Mouse (Mus musculus) spleen, adult 2 months (tissue): ENCODE data around the gene Vdac2. TPM values are rescaled to one million over a fixed set of nuclear protein-coding genes. Genes with fewer than 3 reads are reported as not detected.

ENCODE experiments used
- DNase-seq, 2 experiments: peaks; one replicate each; pipeline versions ENCODE4 v3.0.0 to v3.0.0-alpha.2; 2012 to 2021; ENCODE audit warnings: low spot score in 2 of 2, low read depth in 1 of 2
- H3K27ac ChIP-seq: fragments of 200-500 bp; 2 replicates; pipeline ENCODE4 v1.5.1; 2012; ENCODE audit warnings: low read length, inconsistent platforms; ENCODE audit not compliant: insufficient read depth
- H3K27me3 ChIP-seq: fragments of 200-500 bp; 2 replicates; pipeline ENCODE4 v1.6.1; 2012; ENCODE audit warnings: mild to moderate bottlenecking, moderate library complexity, low read length, inconsistent platforms; ENCODE audit not compliant: control insufficient read depth, insufficient read depth
- H3K36me3 ChIP-seq: fragments of 200-500 bp; 2 replicates; pipeline ENCODE4 v1.6.1; 2012; ENCODE audit warnings: mild to moderate bottlenecking, low read length, inconsistent platforms; ENCODE audit not compliant: control insufficient read depth, insufficient read depth
- H3K4me1 ChIP-seq: fragments of 200-500 bp; 2 replicates; pipeline ENCODE4 v1.6.1; 2011; ENCODE audit warnings: inconsistent platforms; ENCODE audit not compliant: control insufficient read depth, insufficient read depth, insufficient read length
- H3K4me3 ChIP-seq: fragments of 200-500 bp; 2 replicates; pipeline ENCODE4 v1.5.1; 2011; ENCODE audit warnings: mild to moderate bottlenecking, inconsistent platforms; ENCODE audit not compliant: insufficient read depth, insufficient read length; ENCODE audit errors: extremely low read depth
- CTCF ChIP-seq: fragments of 200-500 bp; IDR thresholded peaks from 2 replicates; pipeline ENCODE4 v1.5.1; 2011; ENCODE audit warnings: mild to moderate bottlenecking, inconsistent platforms; ENCODE audit not compliant: insufficient read depth, insufficient read length, insufficient replicate concordance; ENCODE audit errors: extremely low read depth
- POLR2A ChIP-seq: fragments of 200-500 bp; IDR thresholded peaks from 2 replicates; pipeline ENCODE4 v1.6.1; 2011; ENCODE audit warnings: low read depth, low read length, inconsistent platforms
- WGBS: fragments of 180-500 bp; shearing (Covaris S2); methylation state at CpG from one replicate; pipeline ENCODE4 v1.1.7; 2018; 5-methylcytosine and 5-hydroxymethylcytosine counted together
- polyA plus RNA-seq: library from polyadenylated mRNA; depleted of rRNA; stranded (reverse); fragments of >200 nt; gene quantifications from 2 replicates; pipeline ENCODE4 v1.2.3, GENCODE M21; 2012

Gene Vdac2
- polyA plus RNA-seq, 1 experiment = 59.8 TPM

DNA sequence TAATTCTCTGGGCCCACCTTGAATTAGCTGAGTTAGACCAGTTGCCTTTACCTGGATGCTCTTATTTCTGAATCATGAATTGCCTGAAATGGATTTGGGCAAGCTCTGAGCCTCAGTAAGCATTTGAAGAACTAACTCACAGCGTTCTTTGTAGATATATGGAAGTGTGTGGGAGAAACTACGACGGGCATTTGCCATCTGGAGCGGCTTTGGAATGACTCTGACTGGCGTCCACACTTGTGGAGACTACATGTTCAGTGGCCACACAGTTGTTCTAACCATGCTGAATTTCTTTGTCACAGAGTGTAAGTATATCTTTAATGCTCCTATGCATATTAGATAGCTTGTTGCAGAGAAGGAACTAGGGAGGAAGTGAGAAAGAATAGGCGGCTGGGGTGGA is 32.8 kb upstream of the Vdac2 start:
- H3K27ac ChIP-seq = no peak overlapping the region
- no peaks in the 10 kb centered on the region for H3K27me3 ChIP-seq
- 89% methylated on average over 6 of the region's 6 CpGs for WGBS
- peaks cover 11% of the 10 kb centered on the region for H3K36me3 ChIP-seq
- TF ChIP-seq CTCF (no peak), POLR2A (no peak)
- DNase-seq = no peak
- no peak overlapping the region for H3K4me3 ChIP-seq
- no peaks in the 10 kb centered on the region; the same call in 1 of the 2 replicates for H3K4me1 ChIP-seq

DNA sequence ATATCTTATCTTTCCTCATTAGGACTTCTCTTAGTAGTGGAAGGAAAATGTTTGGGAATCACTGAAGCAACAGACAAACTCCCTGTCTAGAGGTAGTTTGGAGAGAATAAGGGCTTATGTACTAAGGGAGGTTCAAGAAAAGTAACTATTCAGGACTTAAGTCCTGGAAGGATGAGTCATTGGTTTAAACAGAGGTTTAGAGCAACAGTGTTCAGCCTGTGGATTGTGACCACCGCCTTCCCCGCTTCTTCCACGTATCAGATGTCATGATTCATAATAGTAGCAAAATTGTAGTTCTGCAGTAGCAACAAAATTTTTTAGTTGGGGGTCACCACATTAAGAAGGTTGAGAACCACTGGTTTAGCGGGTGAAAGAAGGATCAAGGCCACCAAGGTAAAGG is 24.4 kb upstream of the Vdac2 start:
- WGBS = 94% methylated on average over 4 of the region's 4 CpGs
- no peak overlapping the region for H3K4me3 ChIP-seq
- H3K36me3 ChIP-seq = peaks cover 1% of the 10 kb centered on the region; the same call in 1 of the 2 replicates
- no peaks in the 10 kb centered on the region for H3K27me3 ChIP-seq
- H3K4me1 ChIP-seq = no peaks in the 10 kb centered on the region
- TF ChIP-seq POLR2A = no peak
- no peak for TF ChIP-seq CTCF
- no peak overlapping the region for H3K27ac ChIP-seq
- no peak for DNase-seq

DNA sequence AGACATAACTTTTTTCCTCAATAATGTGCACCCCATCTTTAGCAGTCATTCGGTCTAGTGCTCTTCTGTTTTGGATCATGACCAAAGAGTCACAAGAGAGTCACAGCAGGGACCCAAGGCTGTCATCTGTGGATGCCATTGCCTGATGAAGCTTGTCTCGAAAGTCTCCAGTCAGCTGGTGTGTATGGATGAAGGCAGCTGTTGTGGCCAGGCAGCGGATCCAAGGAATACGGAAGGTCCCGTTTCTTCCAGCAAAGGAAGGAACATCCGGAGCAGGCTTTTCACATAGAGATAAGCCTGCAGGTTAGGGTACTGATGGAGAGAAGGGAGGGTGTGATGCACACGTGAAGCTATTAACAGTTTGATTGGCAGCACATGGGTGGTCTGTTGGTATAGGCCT is 23.4 kb upstream of the Vdac2 start:
- no peak for TF ChIP-seq POLR2A
- TF ChIP-seq CTCF = no peak
- WGBS = 96% methylated on average over 7 of the region's 7 CpGs
- 0 out of 2 replicates have a peak, but pooled peaks cover 1% of the 10 kb centered on the region for H3K36me3 ChIP-seq
- H3K4me3 ChIP-seq = no peak overlapping the region
- no peak overlapping the region for H3K27ac ChIP-seq
- DNase-seq = no peak
- no peaks in the 10 kb centered on the region for H3K27me3 ChIP-seq
- no peaks in the 10 kb centered on the region for H3K4me1 ChIP-seq

DNA sequence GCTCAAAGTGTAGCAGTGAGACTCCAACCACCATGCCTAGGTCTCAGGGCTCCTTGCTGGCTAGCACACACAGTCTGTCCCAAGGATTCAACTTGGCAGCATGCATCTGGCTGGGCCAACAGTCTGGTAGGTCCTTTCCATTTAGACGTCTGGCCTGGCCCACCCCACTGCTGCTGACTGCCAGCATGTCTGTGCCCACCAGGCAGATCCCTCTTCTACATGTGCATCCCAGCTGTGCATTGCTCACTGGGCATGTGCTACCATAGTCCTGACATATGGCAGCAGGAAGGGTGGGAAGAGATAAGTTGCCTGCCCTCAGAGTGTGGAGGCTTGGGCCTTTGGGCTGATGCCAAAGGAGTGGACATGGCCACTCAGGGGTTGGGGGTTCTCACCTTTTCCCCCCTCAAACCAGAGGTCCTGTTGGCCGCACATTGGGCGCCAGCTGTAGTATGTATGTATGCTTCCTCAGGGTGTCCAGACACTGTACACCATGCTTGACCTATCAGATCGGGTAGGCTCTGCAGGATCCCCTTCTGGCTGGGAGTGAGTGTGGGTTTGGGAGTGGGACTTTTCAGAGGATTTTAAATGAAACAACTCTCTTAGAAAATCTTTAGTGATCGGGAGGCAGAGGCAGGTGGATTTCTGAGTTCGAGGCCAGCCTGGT is 22.4 kb upstream of the Vdac2 start:
- no peak for DNase-seq
- Histone ChIP-seq H3K36me3 (0 out of 2 replicates have a peak, but pooled peaks cover 1% of the 10 kb centered on the region), H3K27ac (no peak overlapping the region), H3K4me1 (no peaks in the 10 kb centered on the region), H3K4me3 (no peak overlapping the region), H3K27me3 (no peaks in the 10 kb centered on the region)
- TF ChIP-seq CTCF (no peak), POLR2A (no peak)
- 95% methylated on average over 6 of the region's 6 CpGs for WGBS

DNA sequence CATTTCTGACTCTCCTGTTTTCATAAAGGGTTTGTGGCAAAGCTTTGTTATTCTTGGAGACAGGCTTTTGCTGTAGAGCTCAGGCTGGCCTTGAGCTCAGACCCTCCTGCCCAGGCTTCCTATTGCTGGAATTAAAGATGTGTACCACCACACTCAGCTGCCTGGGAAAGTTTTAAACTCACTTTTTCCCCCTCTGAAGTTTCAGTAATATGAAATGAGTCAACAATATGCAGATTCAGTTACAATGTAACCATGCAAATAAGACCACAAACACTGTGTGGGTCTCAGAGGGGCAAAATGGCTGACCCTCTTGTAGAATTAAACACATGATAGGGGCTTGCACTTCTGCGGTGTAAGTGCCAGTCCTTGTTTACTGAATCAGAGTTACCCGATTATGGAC is 18.8 kb upstream of the Vdac2 start:
- no peak for DNase-seq
- no peaks in the 10 kb centered on the region for H3K36me3 ChIP-seq
- no peak overlapping the region for H3K4me3 ChIP-seq
- no peak for TF ChIP-seq CTCF
- no peak for TF ChIP-seq POLR2A
- no peak overlapping the region for H3K27ac ChIP-seq
- H3K4me1 ChIP-seq = no peaks in the 10 kb centered on the region
- H3K27me3 ChIP-seq = no peaks in the 10 kb centered on the region
- 92% methylated on average over 2 of the region's 2 CpGs for WGBS

DNA sequence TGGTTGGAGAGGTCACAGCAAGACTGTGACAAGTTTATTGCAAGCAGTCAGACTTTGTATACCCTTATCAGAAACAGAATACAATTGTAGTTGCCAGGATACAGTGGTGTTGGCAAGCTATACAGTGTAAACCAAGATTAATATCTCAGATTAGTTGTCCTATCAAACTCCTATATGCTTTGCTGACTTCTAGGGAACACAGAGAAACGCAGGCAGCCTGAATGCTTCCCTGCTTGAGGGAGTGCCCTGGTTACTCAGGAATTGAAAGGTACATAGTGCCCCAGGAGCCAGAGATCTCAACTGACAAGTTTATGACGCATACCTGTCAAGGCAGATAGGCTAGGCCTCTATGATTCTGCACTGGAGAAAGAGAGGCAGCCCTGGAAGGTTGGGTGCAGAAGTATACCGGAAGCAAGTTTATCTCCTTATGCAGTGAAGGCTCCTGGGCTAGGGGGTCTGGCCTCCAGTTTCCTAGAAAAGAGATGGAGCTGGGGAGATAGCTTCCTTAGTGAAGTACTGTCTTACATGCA is 18.3 kb upstream of the Vdac2 start:
- no peaks in the 10 kb centered on the region for H3K27me3 ChIP-seq
- DNase-seq = no peak
- H3K36me3 ChIP-seq = no peaks in the 10 kb centered on the region
- H3K4me3 ChIP-seq = no peak overlapping the region
- H3K27ac ChIP-seq = no peak overlapping the region
- TF ChIP-seq POLR2A = no peak
- TF ChIP-seq CTCF = no peak
- H3K4me1 ChIP-seq = 0 out of 2 replicates have a peak, but pooled peaks cover 2% of the 10 kb centered on the region
- WGBS = 84% methylated on average over 3 of the region's 3 CpGs

DNA sequence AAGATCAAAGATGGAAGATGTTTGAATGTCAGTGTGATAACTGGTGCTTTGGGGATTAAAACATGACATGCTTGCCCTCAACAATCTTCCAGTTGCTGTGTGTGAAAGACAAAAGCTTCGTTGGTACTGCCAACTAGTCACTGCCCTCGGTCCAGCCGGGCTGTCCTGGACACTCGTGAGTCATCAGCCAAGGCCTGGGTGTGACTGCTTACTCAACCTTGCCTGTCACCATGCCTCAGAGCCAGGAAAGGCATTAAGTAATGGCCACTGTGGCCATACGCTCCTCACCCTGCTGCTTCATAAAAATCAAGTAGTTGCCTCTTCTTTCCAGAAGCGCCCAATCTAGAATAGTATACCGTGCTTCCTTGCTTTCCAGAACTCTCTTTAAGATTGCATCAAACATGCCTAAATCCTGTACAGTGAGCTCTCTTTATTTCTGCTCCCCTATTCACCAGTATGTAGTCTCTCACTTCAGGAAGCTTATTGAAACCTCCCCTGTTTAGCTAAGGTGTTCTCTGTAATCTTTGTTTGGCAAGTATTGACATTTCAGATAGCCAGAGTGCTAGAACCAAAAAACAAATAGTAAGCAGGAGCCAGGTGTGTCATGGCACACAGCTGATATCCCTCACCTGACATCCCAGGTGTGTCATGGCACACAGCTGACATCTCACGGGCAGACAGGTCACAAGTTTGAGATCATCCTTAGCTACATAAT is 16.7 kb upstream of the Vdac2 start:
- Histone ChIP-seq H3K4me1 (0 out of 2 replicates have a peak, but pooled peaks cover 2% of the 10 kb centered on the region), H3K27ac (no peak overlapping the region), H3K27me3 (no peaks in the 10 kb centered on the region), H3K4me3 (no peak overlapping the region), H3K36me3 (no peaks in the 10 kb centered on the region)
- WGBS = 90% methylated on average over 8 of the region's 8 CpGs
- DNase-seq = no peak
- TF ChIP-seq CTCF = no peak
- TF ChIP-seq POLR2A = no peak
